Mouse (Mus musculus) lung, postnatal 0 days (tissue): ENCODE data around the gene Fcor.

ENCODE experiments used
- CTCF ChIP-seq: IDR thresholded peaks from 2 replicates; pipeline ENCODE4 v1.5.1; 2016; ENCODE audit warnings: antibody characterized with exemption, mild to moderate bottlenecking
- EP300 ChIP-seq: IDR thresholded peaks from 2 replicates; pipeline ENCODE4 v1.6.1; 2016; ENCODE audit warnings: antibody characterized with exemption, mild to moderate bottlenecking, control low read depth

DNA sequence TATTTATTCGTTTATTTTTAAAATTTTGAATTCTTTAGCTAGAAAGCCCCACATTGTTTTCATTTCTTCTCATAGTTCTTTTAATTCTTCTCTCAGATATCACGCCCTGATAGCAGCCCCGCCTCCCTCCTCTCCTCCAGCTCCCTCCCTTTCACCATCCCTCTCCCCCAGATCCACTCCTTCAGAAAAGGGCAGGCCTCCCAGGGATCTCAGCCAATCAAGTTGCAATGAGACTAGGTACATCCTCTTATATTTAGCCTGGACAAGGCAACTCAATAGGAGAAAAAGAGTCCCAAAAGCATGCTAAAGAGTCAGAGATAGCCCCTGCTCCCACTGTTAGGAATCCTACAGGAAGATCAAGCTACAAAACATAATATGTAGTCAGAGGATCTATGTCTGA lies 2.5 kb upstream of the Fcor start:
- TF ChIP-seq CTCF (no peak), EP300 (no peak)
